Mouse (Mus musculus) kidney, embryonic 14.5 days (tissue): ENCODE data around the gene Pam16. TPM values are rescaled to one million over a fixed set of nuclear protein-coding genes. Genes with fewer than 3 reads are reported as not detected.

ENCODE experiments used
- ATAC-seq: fragments of 200-750 bp; cut with Nextera tagmentation; 2 replicates; pipeline ENCODE4 v1.8.0; 2017; ENCODE audit warnings: moderate number of reproducible peaks, mild to moderate bottlenecking, moderate TSS enrichment, moderate library complexity; ENCODE audit not compliant: low FRiP score, low TSS enrichment
- H3K27ac ChIP-seq: fragments of 300-500 bp; sonication (generic); 2 replicates; pipeline ENCODE4 v1.5.1; 2014; ENCODE audit warnings: low read depth, mild to moderate bottlenecking, low read length, moderate library complexity, mixed read lengths
- H3K27me3 ChIP-seq: fragments of 300-500 bp; sonication (generic); 2 replicates; pipeline ENCODE4 v1.6.1; 2014; ENCODE audit warnings: mild to moderate bottlenecking, low read length; ENCODE audit not compliant: control insufficient read depth, insufficient read depth
- H3K36me3 ChIP-seq: fragments of 300-500 bp; sonication (generic); 2 replicates; pipeline ENCODE4 v1.6.1; 2014; ENCODE audit warnings: low read length, mixed read lengths; ENCODE audit not compliant: control insufficient read depth, insufficient read depth
- H3K4me1 ChIP-seq: fragments of 300-500 bp; sonication (generic); 2 replicates; pipeline ENCODE4 v1.6.1; 2014; ENCODE audit warnings: low read length, mixed read lengths; ENCODE audit not compliant: control insufficient read depth, insufficient read depth
- H3K4me2 ChIP-seq: fragments of 300-500 bp; sonication (generic); replicated peaks from 2 replicates; pipeline ENCODE4 v1.6.1; 2014; ENCODE audit warnings: low read depth, mild to moderate bottlenecking, low read length
- H3K4me3 ChIP-seq: fragments of 300-500 bp; sonication (generic); 2 replicates; pipeline ENCODE4 v1.5.1; 2014; ENCODE audit warnings: mild to moderate bottlenecking, low read length
- H3K9ac ChIP-seq: fragments of 300-500 bp; sonication (generic); 2 replicates; pipeline ENCODE4 v1.6.1; 2014; ENCODE audit warnings: low read depth, mild to moderate bottlenecking, low read length, moderate library complexity
- H3K9me3 ChIP-seq: fragments of 300-500 bp; sonication (generic); 2 replicates; pipeline ENCODE4 v1.6.1; 2016; ENCODE audit warnings: low read length; ENCODE audit not compliant: control insufficient read depth
- WGBS: fragments of 180-500 bp; shearing (Covaris S2); extraction: QIAGEN DNeasy Blood & Tissue Kit; methylation state at CpG from one replicate; pipeline ENCODE4 v1.1.7; 2014; 5-methylcytosine and 5-hydroxymethylcytosine counted together
- polyA plus RNA-seq: library from polyadenylated mRNA; unstranded; fragments of >200 nt; fragmentation: Nextera tagmentation; extraction: Ambion mirVana; gene quantifications from 2 replicates; pipeline ENCODE4 v1.2.1, GENCODE M21; 2014

Pam16 gene
- polyA plus RNA-seq, 1 experiment from 2014 or later = 102 TPM

- H3K9me3 ChIP-seq = no peaks in the 10 kb centered on the region
- H3K36me3 ChIP-seq = peaks cover 76% of the 10 kb centered on the region
- WGBS = 87% methylated on average over 5 of the region's 5 CpGs
- no peak overlapping the region for H3K4me2 ChIP-seq
- peaks cover 25% of the 10 kb centered on the region for H3K4me1 ChIP-seq
- H3K27me3 ChIP-seq = no peaks in the 10 kb centered on the region
- ATAC-seq = no peak
- H3K9ac ChIP-seq = no peak overlapping the region
- no peak overlapping the region for H3K27ac ChIP-seq
- no peak overlapping the region for H3K4me3 ChIP-seq
Observed at GRCm38 (mm10) chr16:4611193-4611592, 13.6 kb downstream of the Pam16 start.

GRCm38 (mm10) chr16:4608532-4609059 lies 16.2 kb downstream of the Pam16 start:
- peaks cover 50% of the 10 kb centered on the region for H3K4me1 ChIP-seq
- no peak overlapping the region for H3K4me2 ChIP-seq
- H3K9ac ChIP-seq = no peak overlapping the region
- no peaks in the 10 kb centered on the region for H3K27me3 ChIP-seq
- H3K4me3 ChIP-seq = no peak overlapping the region
- H3K9me3 ChIP-seq = no peaks in the 10 kb centered on the region
- ATAC-seq = no peak
- WGBS = 61% methylated on average over 17 of the region's 19 CpGs
- peaks cover 50% of the 10 kb centered on the region for H3K36me3 ChIP-seq
- H3K27ac ChIP-seq = peak overlapping the region; percentile 2; the same call in 1 of the 2 replicates

GRCm38 (mm10) chr16:4607818-4608531 lies 16.8 kb downstream of the Pam16 start:
- no peak overlapping the region for H3K4me2 ChIP-seq
- peak overlapping the region; percentile 2; the same call in 1 of the 2 replicates for H3K27ac ChIP-seq
- ATAC-seq = peak; percentile 22; the same call in 1 of the 2 replicates

GRCm38 (mm10) chr16:4606431-4607084 lies 18.2 kb downstream of the Pam16 start:
- WGBS = 13% methylated on average over 5 of the region's 5 CpGs
- Histone ChIP-seq H3K4me3 (no peak overlapping the region), H3K4me1 (peaks cover 68% of the 10 kb centered on the region), H3K4me2 (no peak overlapping the region), H3K36me3 (peaks cover 31% of the 10 kb centered on the region), H3K27me3 (no peaks in the 10 kb centered on the region), H3K9me3 (no peaks in the 10 kb centered on the region), H3K9ac (peak overlapping the region; percentile 12; the same call in 1 of the 2 replicates), H3K27ac (peak overlapping the region; percentile 42; the same call in 1 of the 2 replicates)
- no peak for ATAC-seq

More at GRCm38 (mm10) chr16:4607818-4608531, 16.8 kb downstream of the Pam16 start:
- peaks cover 57% of the 10 kb centered on the region for H3K4me1 ChIP-seq
- no peaks in the 10 kb centered on the region for H3K9me3 ChIP-seq
- 42% methylated on average over 9 of the region's 9 CpGs for WGBS
- H3K36me3 ChIP-seq = peaks cover 44% of the 10 kb centered on the region
- no peak overlapping the region for H3K4me3 ChIP-seq
- no peak overlapping the region for H3K9ac ChIP-seq
- no peaks in the 10 kb centered on the region for H3K27me3 ChIP-seq

GRCm38 (mm10) chr16:4605514-4606131 lies 19.2 kb downstream of the Pam16 start:
- ATAC-seq = no peak
- WGBS = 37% methylated on average over 13 of the region's 13 CpGs

GRCm38 (mm10) chr16:4604293-4604837 lies 20.4 kb downstream of the Pam16 start:
- Histone ChIP-seq H3K9me3 (no peaks in the 10 kb centered on the region), H3K36me3 (peaks cover 9% of the 10 kb centered on the region), H3K4me1 (peaks cover 81% of the 10 kb centered on the region), H3K4me3 (no peak overlapping the region), H3K4me2 (no peak overlapping the region; the same call in 1 of the 2 replicates), H3K9ac (peak overlapping the region; percentile 46; the same call in 1 of the 2 replicates), H3K27ac (peak overlapping the region; percentile 85), H3K27me3 (no peaks in the 10 kb centered on the region)
- WGBS = 52% methylated on average over 11 of the region's 11 CpGs
- ATAC-seq = no peak

More at GRCm38 (mm10) chr16:4605514-4606131, 19.2 kb downstream of the Pam16 start:
- no peaks in the 10 kb centered on the region for H3K9me3 ChIP-seq
- no peaks in the 10 kb centered on the region for H3K27me3 ChIP-seq
- H3K4me1 ChIP-seq = peaks cover 70% of the 10 kb centered on the region
- no peak overlapping the region; the same call in 1 of the 2 replicates for H3K9ac ChIP-seq
- peaks cover 21% of the 10 kb centered on the region for H3K36me3 ChIP-seq
- peak overlapping the region; percentile 57 for H3K27ac ChIP-seq
- no peak overlapping the region for H3K4me3 ChIP-seq
- 0 out of 2 replicates have a peak overlapping the region, but pooled peaks have one; percentile 5 for H3K4me2 ChIP-seq

GRCm38 (mm10) chr16:4603453-4603837 lies 21.3 kb downstream of the Pam16 start:
- H3K27me3 ChIP-seq = no peaks in the 10 kb centered on the region
- WGBS = 45% methylated on average over 1 of the region's 1 CpGs
- H3K36me3 ChIP-seq = peaks cover under 1% of the 10 kb centered on the region
- peak overlapping the region; percentile 29 for H3K4me2 ChIP-seq
- H3K9ac ChIP-seq = peak overlapping the region; percentile 46; the same call in 1 of the 2 replicates
- H3K9me3 ChIP-seq = no peaks in the 10 kb centered on the region
- H3K27ac ChIP-seq = peak overlapping the region; percentile 85
- H3K4me3 ChIP-seq = no peak overlapping the region
- H3K4me1 ChIP-seq = peaks cover 85% of the 10 kb centered on the region
- no peak for ATAC-seq

GRCm38 (mm10) chr16:4602766-4603452 lies 21.9 kb downstream of the Pam16 start:
- peak; percentile 38; the same call in 1 of the 2 replicates for ATAC-seq
- no peaks in the 10 kb centered on the region for H3K27me3 ChIP-seq
- peaks cover 2% of the 10 kb centered on the region; the same call in 1 of the 2 replicates for H3K36me3 ChIP-seq
- peaks cover 85% of the 10 kb centered on the region for H3K4me1 ChIP-seq
- H3K4me3 ChIP-seq = no peak overlapping the region
- peak overlapping the region; percentile 42; the same call in 1 of the 2 replicates for H3K9ac ChIP-seq
- 16% methylated on average over 7 of the region's 7 CpGs for WGBS
- peak overlapping the region; percentile 85 for H3K27ac ChIP-seq
- H3K9me3 ChIP-seq = no peaks in the 10 kb centered on the region
- peak overlapping the region; percentile 29; the same call in 1 of the 2 replicates for H3K4me2 ChIP-seq
